Mouse (Mus musculus) telencephalon, adult 2 months (tissue): ENCODE data around the gene Lrrc73.

Experiments used
- DNase-seq: peaks from one replicate; pipeline ENCODE4 v3.0.0-alpha.2; 2011; ENCODE audit warnings: low read depth, low spot score

The Lrrc73 gene

DNA sequence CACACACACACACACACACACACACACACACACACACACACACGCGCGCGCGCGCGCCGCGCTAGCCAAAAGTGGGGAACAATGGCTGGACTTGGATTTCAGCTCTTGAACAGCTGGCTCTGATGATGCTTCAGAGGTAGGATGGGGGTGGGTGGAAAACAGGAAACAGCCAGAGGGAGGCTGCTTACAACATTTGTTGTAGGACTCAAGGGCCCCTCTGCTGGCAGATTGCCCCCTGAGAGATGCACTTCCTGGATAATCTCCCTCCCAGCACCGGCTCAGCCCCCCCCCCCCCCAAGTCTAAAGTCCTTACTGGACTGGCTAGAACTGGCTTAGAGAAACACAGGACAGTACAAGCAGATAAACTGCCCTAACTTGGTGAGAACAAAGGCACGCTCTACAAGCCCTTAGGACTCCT, 34.4 kb downstream of the Lrrc73 start:
- DNase-seq = no peak

DNA sequence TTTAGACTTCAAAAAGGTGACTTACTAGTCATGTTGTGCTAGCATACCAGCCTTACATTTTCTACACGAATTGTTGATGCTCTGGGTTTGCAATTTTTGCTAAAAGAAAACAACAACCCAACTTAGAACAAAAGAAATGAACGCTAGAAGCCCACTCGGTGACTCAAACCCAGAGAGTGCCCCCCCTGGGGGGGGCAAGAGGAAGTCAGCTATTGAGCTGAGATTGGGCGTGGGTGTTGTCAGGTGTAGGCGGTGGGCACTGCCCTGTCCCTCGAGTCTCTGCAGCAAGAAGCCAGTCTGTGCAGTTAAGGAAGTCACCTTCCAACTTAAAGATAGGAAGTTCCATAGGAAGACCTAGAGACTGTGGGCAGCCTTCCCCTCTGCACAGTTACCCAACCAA, 43.3 kb downstream of the Lrrc73 start:
- no peak for DNase-seq

DNA sequence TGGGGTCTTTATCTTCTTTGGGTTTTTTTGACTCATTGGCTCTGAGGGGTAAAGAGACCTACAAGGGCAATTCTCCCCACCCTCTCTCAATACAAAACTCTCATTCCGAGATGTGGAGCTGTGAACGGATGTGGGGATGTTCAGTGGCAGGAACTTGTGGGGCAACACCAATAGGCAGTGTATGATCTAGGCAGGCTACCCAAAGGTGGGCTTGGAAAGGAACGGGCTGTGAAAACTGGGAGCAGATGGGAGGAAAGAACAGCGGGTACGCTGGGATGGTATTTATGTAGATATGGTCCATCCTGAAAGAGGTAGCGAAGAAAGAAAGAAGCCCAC, 43.7 kb downstream of the Lrrc73 start:
- DNase-seq = no peak

- DNase-seq = peak; percentile 66
Measured at GRCm38 (mm10) chr17:46297364-46298219, 44.3 kb downstream of the Lrrc73 start, which contains the start of gene Dlk2. Gene Dlk2 (plus strand): TSS chr17:46297421.

GRCm38 (mm10) chr17:46298220-46298913, 45.0 kb downstream of the Lrrc73 start:
- no peak for DNase-seq

- no peak for DNase-seq
Measured at GRCm38 (mm10) chr17:46301892-46302291, 48.6 kb downstream of the Lrrc73 start.

- DNase-seq = no peak
Measured at GRCm38 (mm10) chr17:46304184-46304583, 50.9 kb downstream of the Lrrc73 start.
